Mouse (Mus musculus) heart, postnatal 0 days (tissue): ENCODE data around the gene Cd274. TPM values are rescaled to one million over a fixed set of nuclear protein-coding genes. Genes with fewer than 3 reads are reported as not detected.

Experiments
- ATAC-seq: fragments of 200-750 bp; cut with Nextera tagmentation; 2 replicates; pipeline ENCODE4 v1.8.0; 2017; ENCODE audit warnings: low read depth, moderate number of reproducible peaks, moderate library complexity; ENCODE audit not compliant: insufficient read depth
- DNase-seq: peaks from one replicate; pipeline ENCODE4 v3.0.0-alpha.2; 2016; ENCODE audit warnings: low spot score
- H3K27ac ChIP-seq: fragments of 300-500 bp; sonication (generic); 2 replicates; pipeline ENCODE4 v1.5.1; 2014; ENCODE audit warnings: low read depth, mild to moderate bottlenecking
- H3K27me3 ChIP-seq: fragments of 300-500 bp; sonication (generic); 2 replicates; pipeline ENCODE4 v1.6.1; 2014; ENCODE audit warnings: low read length, mixed read lengths; ENCODE audit not compliant: control insufficient read depth, insufficient read depth
- H3K36me3 ChIP-seq: fragments of 300-500 bp; sonication (generic); replicated peaks from 2 replicates; pipeline ENCODE4 v1.6.1; 2014; ENCODE audit warnings: low read length, mixed read lengths; ENCODE audit not compliant: control insufficient read depth, insufficient read depth
- H3K4me1 ChIP-seq: fragments of 300-500 bp; sonication (generic); 2 replicates; pipeline ENCODE4 v1.6.1; 2014; ENCODE audit warnings: antibody characterized with exemption; ENCODE audit not compliant: control insufficient read depth, insufficient read depth
- H3K4me2 ChIP-seq: fragments of 300-500 bp; sonication (generic); 2 replicates; pipeline ENCODE4 v1.6.1; 2014; ENCODE audit warnings: low read depth, mild to moderate bottlenecking, low read length, moderate library complexity
- H3K4me3 ChIP-seq: fragments of 300-500 bp; sonication (generic); 2 replicates; pipeline ENCODE4 v1.5.1; 2014; ENCODE audit warnings: low read depth, low read length
- H3K9ac ChIP-seq: fragments of 300-500 bp; sonication (generic); replicated peaks from 2 replicates; pipeline ENCODE4 v1.6.1; 2014; ENCODE audit warnings: low read depth, low read length, mixed read lengths
- H3K9me3 ChIP-seq: fragments of 300-500 bp; sonication (generic); replicated peaks from 2 replicates; pipeline ENCODE4 v1.6.1; 2016; ENCODE audit warnings: low read length; ENCODE audit not compliant: control insufficient read depth
- CTCF ChIP-seq: IDR thresholded peaks from 2 replicates; pipeline ENCODE4 v1.5.1; 2016; ENCODE audit warnings: antibody characterized with exemption, control low read depth, low read depth
- EP300 ChIP-seq: IDR thresholded peaks from 2 replicates; pipeline ENCODE4 v1.6.1; 2016; ENCODE audit warnings: antibody characterized with exemption, low read depth
- WGBS: fragments of 180-500 bp; shearing (Covaris S2); extraction: QIAGEN DNeasy Blood & Tissue Kit; methylation state at CpG from one replicate; pipeline ENCODE4 v1.1.7; 2014; 5-methylcytosine and 5-hydroxymethylcytosine counted together
- polyA plus RNA-seq: library from polyadenylated mRNA; unstranded; fragments of >200 nt; fragmentation: Nextera tagmentation; extraction: Ambion mirVana; gene quantifications from 2 replicates; pipeline ENCODE4 v1.2.1, GENCODE M21; 2015
- total RNA-seq: library from RNA; depleted of rRNA; stranded (reverse); fragments of >200 nt; gene quantifications from 2 replicates; pipeline ENCODE4 v1.2.3, GENCODE M21; 2014; ENCODE audit warnings: low replicate concordance

Gene Cd274
- total and polyA plus RNA-seq, 2 experiments from 2014 or later, result 0.04 to 0.23 TPM

DNA sequence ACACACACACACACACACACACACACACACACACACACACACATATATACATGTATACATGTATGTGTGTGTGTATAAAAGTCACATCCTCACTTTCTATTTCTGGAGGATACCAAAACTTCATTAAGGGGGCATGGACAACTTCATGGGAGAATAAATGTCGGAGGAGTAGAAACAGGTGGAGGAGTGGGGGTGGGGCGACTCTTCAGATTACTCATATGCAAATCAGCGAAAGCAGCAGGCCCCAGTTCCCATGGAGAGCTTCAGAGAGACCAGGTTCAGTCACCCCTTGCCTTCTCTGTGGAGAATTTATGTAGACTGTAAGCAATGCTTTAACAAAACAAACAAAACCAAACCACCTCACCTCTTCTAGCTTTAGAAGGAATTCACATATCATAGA is 2.1 kb upstream of the Cd274 start:
- Histone ChIP-seq H3K9me3 (no peaks in the 10 kb centered on the region), H3K4me1 (peaks cover 6% of the 10 kb centered on the region; the same call in 1 of the 2 replicates), H3K9ac (no peak overlapping the region), H3K36me3 (no peaks in the 10 kb centered on the region), H3K4me2 (no peak overlapping the region), H3K27me3 (no peaks in the 10 kb centered on the region), H3K4me3 (no peak overlapping the region), H3K27ac (no peak overlapping the region)
- DNase-seq, result no peak
- 27% methylated on average over 3 of the region's 3 CpGs for WGBS
- ATAC-seq, result no peak
- no peak for TF ChIP-seq EP300
- no peak for TF ChIP-seq CTCF

DNA sequence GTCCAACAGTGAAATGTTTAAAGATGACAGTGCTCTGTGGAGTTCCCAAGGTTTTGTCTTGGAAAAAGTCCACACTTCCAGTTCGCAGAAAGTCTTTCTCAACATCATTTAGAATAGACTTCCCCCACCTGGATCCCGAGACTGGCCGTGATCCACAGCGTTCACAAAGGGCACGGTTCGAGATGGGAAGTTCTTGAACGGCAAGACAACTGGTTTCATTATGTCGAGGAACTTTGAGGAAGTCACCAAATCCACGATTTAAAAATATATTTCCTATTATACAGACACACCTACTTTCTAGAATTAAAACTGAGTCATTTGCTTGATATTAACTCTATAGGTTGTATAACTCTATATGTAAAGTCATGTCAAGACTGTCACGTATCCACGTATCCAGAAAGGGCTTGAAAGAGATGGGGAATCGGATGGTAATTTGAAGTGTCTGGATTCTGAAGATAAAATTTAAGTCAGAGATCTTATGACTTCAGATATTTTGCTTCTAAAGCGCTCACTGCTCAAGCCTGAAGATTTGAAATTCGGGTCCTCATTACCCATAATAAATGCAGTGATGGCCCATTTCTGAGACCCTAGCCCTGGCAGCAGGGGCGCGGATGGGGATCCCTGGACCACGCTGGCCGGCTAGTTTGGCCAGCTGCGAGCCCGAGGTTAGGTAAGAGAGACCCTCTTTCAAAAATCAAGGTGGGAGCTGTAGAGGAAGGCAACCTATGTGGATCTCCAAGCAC is 858 bp upstream of the Cd274 start:
- TF ChIP-seq EP300 (no peak), CTCF (no peak)
- Histone ChIP-seq H3K27me3 (no peaks in the 10 kb centered on the region), H3K27ac (peak overlapping the region; percentile 66), H3K9ac (peak overlapping the region; percentile 51), H3K36me3 (no peaks in the 10 kb centered on the region), H3K4me3 (peak overlapping the region; percentile 71), H3K9me3 (no peaks in the 10 kb centered on the region), H3K4me1 (peaks cover under 1% of the 10 kb centered on the region; the same call in 1 of the 2 replicates), H3K4me2 (peak overlapping the region; percentile 89)
- WGBS, result 45% methylated on average over 20 of the region's 20 CpGs
- ATAC-seq, result no peak
- DNase-seq, result no peak

DNA sequence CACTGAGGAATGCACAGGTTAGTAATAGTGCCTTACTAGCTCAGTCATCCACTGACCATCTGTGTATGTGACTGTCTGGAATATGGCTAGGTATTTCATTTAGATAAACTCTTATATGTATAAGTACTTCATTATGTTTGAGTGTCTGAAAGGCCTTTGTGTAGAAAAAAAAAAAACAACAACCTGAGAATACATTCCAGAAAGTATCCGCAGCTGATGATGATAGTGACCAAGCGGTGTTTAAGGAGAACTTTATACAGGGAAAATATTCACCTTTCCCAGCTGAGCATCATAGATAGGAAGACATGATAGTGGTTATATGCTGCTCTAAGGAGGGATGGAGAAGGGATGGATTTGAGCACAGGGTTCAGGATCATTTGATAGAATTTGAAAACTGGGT is 786 bp downstream of the Cd274 start:
- ATAC-seq, result no peak
- Histone ChIP-seq H3K4me2 (no peak overlapping the region), H3K27me3 (no peaks in the 10 kb centered on the region), H3K4me3 (no peak overlapping the region), H3K27ac (no peak overlapping the region), H3K9me3 (no peaks in the 10 kb centered on the region), H3K9ac (no peak overlapping the region), H3K36me3 (no peaks in the 10 kb centered on the region), H3K4me1 (no peaks in the 10 kb centered on the region; the same call in 1 of the 2 replicates)
- TF ChIP-seq EP300, result no peak
- no peak for TF ChIP-seq CTCF
- WGBS, result 86% methylated on average over 2 of the region's 2 CpGs
- DNase-seq, result no peak

DNA sequence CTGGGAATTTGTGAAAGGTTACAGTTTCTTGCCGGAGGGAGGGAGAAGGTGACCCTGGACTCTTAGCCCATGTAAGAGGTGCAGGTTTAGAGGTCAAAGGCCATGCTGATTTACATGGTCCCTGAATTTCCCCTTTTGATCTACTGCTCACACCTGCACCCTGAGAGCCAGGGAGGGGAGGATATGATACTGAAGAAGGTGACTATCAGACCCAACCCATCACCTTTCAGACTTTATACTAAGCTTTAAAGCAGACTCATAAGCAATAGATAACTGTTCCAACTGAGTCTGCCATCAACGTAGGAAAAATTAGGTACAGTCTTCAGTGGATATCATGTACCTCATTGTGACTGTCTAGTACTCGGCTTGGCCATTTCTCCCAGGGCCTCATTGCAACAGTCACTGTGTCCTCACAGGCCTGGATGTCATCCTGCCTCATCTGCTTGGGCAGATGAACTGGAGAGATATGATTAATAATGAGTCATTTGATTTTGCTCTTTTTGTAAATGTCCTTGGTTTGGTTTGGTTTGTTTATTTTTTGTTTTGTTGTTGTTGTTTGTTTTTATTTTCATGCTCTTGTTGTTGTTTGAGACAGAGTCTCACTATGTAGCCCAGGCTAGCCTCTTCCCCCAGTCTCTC is 1.5 kb downstream of the Cd274 start:
- H3K4me3 ChIP-seq, result no peak overlapping the region
- TF ChIP-seq EP300, result no peak
- no peak for TF ChIP-seq CTCF
- no peak for DNase-seq
- no peaks in the 10 kb centered on the region; the same call in 1 of the 2 replicates for H3K4me1 ChIP-seq
- no peak for ATAC-seq
- no peak overlapping the region for H3K27ac ChIP-seq
- no peak overlapping the region for H3K4me2 ChIP-seq
- no peaks in the 10 kb centered on the region for H3K36me3 ChIP-seq
- WGBS, result 81% methylated on average over 3 of the region's 3 CpGs
- H3K9ac ChIP-seq, result no peak overlapping the region
- H3K27me3 ChIP-seq, result no peaks in the 10 kb centered on the region
- no peaks in the 10 kb centered on the region for H3K9me3 ChIP-seq

DNA sequence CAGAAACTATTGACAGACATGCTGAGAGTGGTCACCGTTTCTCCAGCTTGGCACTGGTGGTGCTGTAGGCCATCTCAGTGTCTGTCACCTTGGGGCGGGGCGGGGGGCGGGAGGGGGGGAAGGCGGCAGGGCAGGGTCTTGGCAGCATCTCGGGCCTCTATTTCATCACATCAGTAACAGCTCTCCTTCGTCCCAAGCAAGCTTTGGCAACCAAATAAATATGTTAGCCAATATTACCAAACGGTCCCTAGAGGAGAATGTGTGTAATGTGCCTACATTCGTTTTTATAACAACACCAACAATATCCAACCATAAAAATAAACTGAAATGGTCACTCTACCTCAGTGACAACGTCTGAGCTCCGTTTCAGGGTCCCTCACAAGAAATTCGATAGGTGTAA is 2.9 kb downstream of the Cd274 start:
- ATAC-seq, result no peak
- H3K27ac ChIP-seq, result no peak overlapping the region
- H3K36me3 ChIP-seq, result no peaks in the 10 kb centered on the region
- no peaks in the 10 kb centered on the region; the same call in 1 of the 2 replicates for H3K4me1 ChIP-seq
- H3K9ac ChIP-seq, result no peak overlapping the region
- no peaks in the 10 kb centered on the region for H3K27me3 ChIP-seq
- H3K9me3 ChIP-seq, result no peaks in the 10 kb centered on the region
- no peak overlapping the region for H3K4me2 ChIP-seq
- TF ChIP-seq EP300 (no peak), CTCF (no peak)
- WGBS, result 61% methylated on average over 12 of the region's 12 CpGs
- no peak overlapping the region for H3K4me3 ChIP-seq
- no peak for DNase-seq
